Mouse (Mus musculus) ES-Bruce4 (cell line): Measurements from ENCODE around the gene Deaf1.

Experiments
- CTCF ChIP-seq: IDR thresholded peaks from one replicate; pipeline ENCODE4 v1.8.1; 2011; ENCODE audit warnings: low read depth, low read length
- EP300 ChIP-seq: IDR thresholded peaks from 2 replicates; pipeline ENCODE4 v1.6.1; 2011; ENCODE audit warnings: low read depth, low read length; ENCODE audit not compliant: insufficient read depth
- POLR2A ChIP-seq: IDR thresholded peaks from one replicate; pipeline ENCODE4 v1.8.1; 2011; ENCODE audit warnings: low read length; ENCODE audit not compliant: insufficient read depth

GRCm38 (mm10) chr7:141355626-141356326, 28.3 kb upstream of the Deaf1 start:
- TF ChIP-seq POLR2A: no peak
- TF ChIP-seq CTCF: peak; percentile 51
- no peak for TF ChIP-seq EP300
